Mouse (Mus musculus): Measurements from ENCODE around the gene Piga.

GRCm38 (mm10) chrX:164432682-164433081 is 13.1 kb downstream of the Piga start:
- TF ChIP-seq POLR2A (IDR thresholded peaks at IDR 0.05; ENCODE audit: insufficient read depth, low read depth, low read length) = no peak
- no peak for TF ChIP-seq CTCF (IDR thresholded peaks at IDR 0.05; ENCODE audit: insufficient read depth, low read depth, low read length)

Data from olfactory bulb, adult 2 months (tissue).